Mouse (Mus musculus): ENCODE results near the gene Cmss1. TPM values are rescaled to one million over a fixed set of nuclear protein-coding genes. Genes with fewer than 3 reads are reported as not detected.

Cmss1 gene
- polyA plus RNA-seq, 1 experiment: 3.0 TPM

DNA sequence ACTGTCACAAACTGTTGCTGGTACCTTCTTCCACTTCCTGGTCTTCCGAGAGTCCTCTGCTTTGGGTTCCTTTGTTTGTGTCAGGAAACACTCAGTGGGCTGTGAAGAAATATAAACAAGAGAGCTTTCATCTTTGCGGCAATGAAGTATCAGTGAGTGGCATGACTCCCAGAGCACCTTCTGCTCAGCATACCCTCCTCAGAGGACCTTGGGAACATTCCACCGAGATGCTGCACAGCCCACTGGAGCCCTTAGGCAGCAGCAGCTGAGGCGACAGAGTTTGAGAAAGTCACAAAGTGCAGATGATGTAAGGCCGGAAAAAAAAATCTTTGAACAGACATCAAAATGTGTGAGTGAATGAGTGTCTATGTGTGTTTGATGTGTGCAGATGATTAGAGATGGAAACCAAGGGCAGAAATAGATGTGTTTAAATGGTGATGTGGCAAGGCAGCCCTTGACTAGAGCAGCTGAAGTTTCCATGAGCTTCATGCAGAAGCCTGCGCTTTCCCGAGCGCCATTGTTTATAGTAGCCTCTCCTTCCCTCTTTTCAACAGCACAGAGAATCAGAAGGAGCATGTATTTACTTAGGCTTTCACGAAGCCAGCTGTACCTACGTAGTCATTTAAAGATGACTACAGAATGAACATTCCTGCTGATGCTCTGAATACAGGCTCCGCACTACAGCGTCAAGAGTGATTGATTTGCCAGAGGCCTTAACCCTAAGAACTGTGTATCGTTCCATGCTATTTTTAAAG lies 288.6 kb downstream of the Cmss1 start:
- 88% methylated on average over 13 of the region's 13 CpGs for WGBS
- no peak for DNase-seq (ENCODE audit: low read depth in 1 of 2, low spot score in 2 of 2)

GRCm38 (mm10) chr16:57317127-57317526 lies 289.5 kb downstream of the Cmss1 start:
- H3K4me1 ChIP-seq (ENCODE audit: control insufficient read depth, insufficient read depth, insufficient read length): peaks cover 3% of the 10 kb centered on the region; the same call in 1 of the 2 replicates
- no peak overlapping the region for H3K27ac ChIP-seq (ENCODE audit: insufficient read depth, low read length)
- H3K4me3 ChIP-seq (ENCODE audit: extremely low read depth, insufficient read depth, insufficient read length): no peak overlapping the region
- TF ChIP-seq CTCF (IDR thresholded peaks at IDR 0.05; ENCODE audit: extremely low read depth, insufficient read depth, insufficient read length, insufficient replicate concordance) (no peak), POLR2A (IDR thresholded peaks at IDR 0.05; ENCODE audit: low read depth, low read length) (no peak)
- WGBS: 52% methylated on average over 4 of the region's 4 CpGs
- H3K27me3 ChIP-seq (ENCODE audit: control insufficient read depth, insufficient read depth, low read length): no peaks in the 10 kb centered on the region
- no peaks in the 10 kb centered on the region for H3K36me3 ChIP-seq (ENCODE audit: control insufficient read depth, insufficient read depth, low read length)
- DNase-seq (ENCODE audit: low read depth in 1 of 2, low spot score in 2 of 2): no peak

More for the DNA sequence above, 288.6 kb downstream of the Cmss1 start:
- H3K27ac ChIP-seq (ENCODE audit: insufficient read depth, low read length): no peak overlapping the region
- no peaks in the 10 kb centered on the region for H3K36me3 ChIP-seq (ENCODE audit: control insufficient read depth, insufficient read depth, low read length)
- H3K4me1 ChIP-seq (ENCODE audit: control insufficient read depth, insufficient read depth, insufficient read length): peaks cover 3% of the 10 kb centered on the region; the same call in 1 of the 2 replicates
- no peak for TF ChIP-seq POLR2A (IDR thresholded peaks at IDR 0.05; ENCODE audit: low read depth, low read length)
- no peak for TF ChIP-seq CTCF (IDR thresholded peaks at IDR 0.05; ENCODE audit: extremely low read depth, insufficient read depth, insufficient read length, insufficient replicate concordance)
- no peak overlapping the region for H3K4me3 ChIP-seq (ENCODE audit: extremely low read depth, insufficient read depth, insufficient read length)
- no peaks in the 10 kb centered on the region for H3K27me3 ChIP-seq (ENCODE audit: control insufficient read depth, insufficient read depth, low read length)

GRCm38 (mm10) chr16:57315026-57315425 lies 291.6 kb downstream of the Cmss1 start:
- Histone ChIP-seq H3K4me3 (ENCODE audit: extremely low read depth, insufficient read depth, insufficient read length) (no peak overlapping the region), H3K4me1 (ENCODE audit: control insufficient read depth, insufficient read depth, insufficient read length) (peaks cover 3% of the 10 kb centered on the region; the same call in 1 of the 2 replicates), H3K36me3 (ENCODE audit: control insufficient read depth, insufficient read depth, low read length) (no peaks in the 10 kb centered on the region), H3K27ac (ENCODE audit: insufficient read depth, low read length) (no peak overlapping the region), H3K27me3 (ENCODE audit: control insufficient read depth, insufficient read depth, low read length) (no peaks in the 10 kb centered on the region)
- TF ChIP-seq CTCF (IDR thresholded peaks at IDR 0.05; ENCODE audit: extremely low read depth, insufficient read depth, insufficient read length, insufficient replicate concordance) (no peak), POLR2A (IDR thresholded peaks at IDR 0.05; ENCODE audit: low read depth, low read length) (no peak)
- no peak for DNase-seq (ENCODE audit: low read depth in 1 of 2, low spot score in 2 of 2)
- WGBS: 91% methylated on average over 9 of the region's 9 CpGs

DNA sequence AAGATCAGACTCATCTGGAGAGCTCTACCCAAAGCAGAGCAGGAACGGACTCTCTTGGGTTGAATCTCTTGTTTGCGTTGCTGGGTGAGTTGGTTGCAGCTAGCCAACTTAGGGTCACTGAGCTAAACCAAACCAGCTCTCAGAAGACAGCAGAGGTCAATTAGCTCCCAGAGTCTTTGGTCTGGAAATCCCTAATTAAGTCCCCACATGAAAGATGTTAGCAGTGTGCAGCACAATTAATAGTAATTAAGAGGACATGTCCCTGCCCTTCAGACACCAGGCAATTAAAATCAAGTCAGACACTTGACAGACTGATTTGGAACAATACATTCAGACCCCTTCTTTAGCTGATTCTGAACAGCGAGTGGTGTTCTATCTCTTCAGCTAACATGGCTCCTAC lies 292.4 kb downstream of the Cmss1 start:
- TF ChIP-seq CTCF (IDR thresholded peaks at IDR 0.05; ENCODE audit: extremely low read depth, insufficient read depth, insufficient read length, insufficient replicate concordance) (no peak), POLR2A (IDR thresholded peaks at IDR 0.05; ENCODE audit: low read depth, low read length) (no peak)

GRCm38 (mm10) chr16:57313487-57313886 lies 293.2 kb downstream of the Cmss1 start:
- Histone ChIP-seq H3K27ac (ENCODE audit: insufficient read depth, low read length) (no peak overlapping the region), H3K4me3 (ENCODE audit: extremely low read depth, insufficient read depth, insufficient read length) (no peak overlapping the region), H3K36me3 (ENCODE audit: control insufficient read depth, insufficient read depth, low read length) (no peaks in the 10 kb centered on the region), H3K4me1 (ENCODE audit: control insufficient read depth, insufficient read depth, insufficient read length) (peaks cover 3% of the 10 kb centered on the region; the same call in 1 of the 2 replicates), H3K27me3 (ENCODE audit: control insufficient read depth, insufficient read depth, low read length) (no peaks in the 10 kb centered on the region)
- 86% methylated on average over 3 of the region's 3 CpGs for WGBS
- no peak for DNase-seq (ENCODE audit: low read depth in 1 of 2, low spot score in 2 of 2)
- no peak for TF ChIP-seq CTCF (IDR thresholded peaks at IDR 0.05; ENCODE audit: extremely low read depth, insufficient read depth, insufficient read length, insufficient replicate concordance)
- TF ChIP-seq POLR2A (IDR thresholded peaks at IDR 0.05; ENCODE audit: low read depth, low read length): no peak

More for the DNA sequence above, 292.4 kb downstream of the Cmss1 start:
- H3K4me1 ChIP-seq (ENCODE audit: control insufficient read depth, insufficient read depth, insufficient read length): peaks cover 3% of the 10 kb centered on the region; the same call in 1 of the 2 replicates
- no peak overlapping the region for H3K27ac ChIP-seq (ENCODE audit: insufficient read depth, low read length)
- H3K36me3 ChIP-seq (ENCODE audit: control insufficient read depth, insufficient read depth, low read length): no peaks in the 10 kb centered on the region
- no peak for DNase-seq (ENCODE audit: low read depth in 1 of 2, low spot score in 2 of 2)
- H3K27me3 ChIP-seq (ENCODE audit: control insufficient read depth, insufficient read depth, low read length): no peaks in the 10 kb centered on the region
- WGBS: 93% methylated on average over 3 of the region's 3 CpGs
- no peak overlapping the region for H3K4me3 ChIP-seq (ENCODE audit: extremely low read depth, insufficient read depth, insufficient read length)

DNA sequence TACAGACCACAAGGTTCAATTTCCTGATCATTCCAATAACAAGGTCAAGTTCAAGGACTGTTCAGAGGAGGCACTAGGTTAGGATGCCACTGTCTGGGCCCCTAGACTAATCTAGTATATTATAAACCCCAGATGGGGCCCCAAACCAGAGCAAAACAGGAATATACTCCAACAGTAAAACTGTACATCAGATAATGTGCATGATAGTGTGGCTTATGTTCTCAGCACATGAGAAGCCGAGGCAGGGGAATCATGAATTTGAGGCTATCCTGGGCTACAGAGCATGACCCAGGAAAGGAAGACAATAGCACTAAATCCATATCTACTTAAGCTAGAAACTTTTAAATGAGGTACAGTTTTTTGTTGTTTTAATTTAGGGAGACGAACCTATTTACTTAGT lies 294.5 kb downstream of the Cmss1 start:
- no peak for TF ChIP-seq POLR2A (IDR thresholded peaks at IDR 0.05; ENCODE audit: low read depth, low read length)
- no peak for TF ChIP-seq CTCF (IDR thresholded peaks at IDR 0.05; ENCODE audit: extremely low read depth, insufficient read depth, insufficient read length, insufficient replicate concordance)
- 83% methylated on average over 2 of the region's 2 CpGs for WGBS
- Histone ChIP-seq H3K36me3 (ENCODE audit: control insufficient read depth, insufficient read depth, low read length) (no peaks in the 10 kb centered on the region), H3K27ac (ENCODE audit: insufficient read depth, low read length) (no peak overlapping the region), H3K27me3 (ENCODE audit: control insufficient read depth, insufficient read depth, low read length) (no peaks in the 10 kb centered on the region), H3K4me1 (ENCODE audit: control insufficient read depth, insufficient read depth, insufficient read length) (peaks cover 2% of the 10 kb centered on the region; the same call in 1 of the 2 replicates), H3K4me3 (ENCODE audit: extremely low read depth, insufficient read depth, insufficient read length) (no peak overlapping the region)
- no peak for DNase-seq (ENCODE audit: low read depth in 1 of 2, low spot score in 2 of 2)

DNA sequence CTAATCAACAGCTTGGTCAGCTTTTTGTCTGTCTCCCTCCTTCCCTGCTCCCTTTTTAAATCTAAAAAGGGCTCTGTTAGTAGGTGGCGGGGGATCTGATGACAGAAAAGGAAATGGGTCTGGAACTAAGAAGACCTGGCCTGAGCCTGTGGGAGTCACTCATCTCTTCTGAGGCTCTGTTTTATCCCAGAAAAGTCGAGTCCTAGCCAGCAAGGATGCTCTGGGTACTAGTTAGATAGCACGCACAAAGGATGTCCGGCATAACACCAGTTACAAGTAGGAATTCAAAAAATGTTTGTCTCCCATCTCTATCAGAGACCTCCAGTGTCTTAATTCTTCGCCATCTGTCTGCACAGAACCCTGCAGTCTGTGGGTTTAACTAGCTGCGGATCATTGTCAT lies 301.2 kb downstream of the Cmss1 start:
- Histone ChIP-seq H3K4me1 (ENCODE audit: control insufficient read depth, insufficient read depth, insufficient read length) (peaks cover 3% of the 10 kb centered on the region; the same call in 1 of the 2 replicates), H3K27ac (ENCODE audit: insufficient read depth, low read length) (no peak overlapping the region), H3K4me3 (ENCODE audit: extremely low read depth, insufficient read depth, insufficient read length) (no peak overlapping the region), H3K36me3 (ENCODE audit: control insufficient read depth, insufficient read depth, low read length) (no peaks in the 10 kb centered on the region), H3K27me3 (ENCODE audit: control insufficient read depth, insufficient read depth, low read length) (no peaks in the 10 kb centered on the region)
- WGBS: 89% methylated on average over 6 of the region's 6 CpGs
- TF ChIP-seq CTCF (IDR thresholded peaks at IDR 0.05; ENCODE audit: extremely low read depth, insufficient read depth, insufficient read length, insufficient replicate concordance) (no peak), POLR2A (IDR thresholded peaks at IDR 0.05; ENCODE audit: low read depth, low read length) (no peak)
- DNase-seq (ENCODE audit: low read depth in 1 of 2, low spot score in 2 of 2): no peak
